Mouse (Mus musculus) brain, embryonic 14.5 days (tissue): ENCODE measurements around the gene Tcam1. TPM values are rescaled to one million over a fixed set of nuclear protein-coding genes. Genes with fewer than 3 reads are reported as not detected.
"Not testable (repeated sequence)": the region's sequence is repeated elsewhere in the genome, so short reads cannot be mapped to it uniquely, and the experiment has no call there.

ENCODE experiments used
- DNase-seq: peaks from one replicate; pipeline ENCODE4 v3.0.0-alpha.2; 2011; ENCODE audit warnings: low read depth
- CTCF ChIP-seq: fragments of 200-500 bp; IDR thresholded peaks from 2 replicates; pipeline ENCODE4 v1.5.1; 2012; ENCODE audit warnings: inconsistent platforms, mild to moderate bottlenecking, moderate library complexity, borderline replicate concordance; ENCODE audit not compliant: insufficient read depth, insufficient read length; ENCODE audit errors: extremely low read depth
- POLR2A ChIP-seq: fragments of 200-500 bp; IDR thresholded peaks from 2 replicates; pipeline ENCODE4 v1.6.1; 2012; ENCODE audit warnings: mild to moderate bottlenecking, inconsistent platforms, borderline replicate concordance; ENCODE audit not compliant: poor library complexity, insufficient read depth, insufficient read length, severe bottlenecking; ENCODE audit errors: extremely low read depth
- polyA plus RNA-seq: library from polyadenylated mRNA; depleted of rRNA; stranded (reverse); fragments of >200 nt; gene quantifications from 2 replicates; pipeline ENCODE4 v1.2.3, GENCODE M21; 2012; rRNA removed

The Tcam1 gene
- polyA plus RNA-seq, result 0.15 and 0.23 TPM in 2 replicates

- TF ChIP-seq CTCF (peak; percentile 79), POLR2A (no peak)
- peak; percentile 98 for DNase-seq
These were observed at the start of gene Tcam1 for GRCm38 (mm10) chr11:106276454-106276853. Tcam1 (plus strand) TSS chr11:106276672.

DNA sequence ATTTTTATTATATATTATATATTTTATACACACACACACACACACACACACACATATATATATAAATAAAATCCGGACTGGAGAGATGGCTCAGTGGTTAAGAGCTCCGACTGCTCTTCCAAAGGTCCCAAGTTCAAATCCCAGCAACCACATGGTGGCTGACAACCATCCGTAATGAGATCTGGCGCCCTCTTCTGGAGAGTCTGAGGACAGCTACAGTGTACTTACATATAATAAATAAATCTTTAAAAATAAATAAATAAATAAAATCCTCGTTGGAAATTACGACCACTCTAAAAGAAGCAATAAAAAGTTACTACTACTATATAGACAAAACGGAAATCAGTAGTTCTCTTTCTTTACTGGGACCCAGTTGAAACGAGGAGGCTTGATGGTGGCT, 42.5 kb upstream of the Tcam1 start:
- DNase-seq, result not testable (repeated sequence)

DNA sequence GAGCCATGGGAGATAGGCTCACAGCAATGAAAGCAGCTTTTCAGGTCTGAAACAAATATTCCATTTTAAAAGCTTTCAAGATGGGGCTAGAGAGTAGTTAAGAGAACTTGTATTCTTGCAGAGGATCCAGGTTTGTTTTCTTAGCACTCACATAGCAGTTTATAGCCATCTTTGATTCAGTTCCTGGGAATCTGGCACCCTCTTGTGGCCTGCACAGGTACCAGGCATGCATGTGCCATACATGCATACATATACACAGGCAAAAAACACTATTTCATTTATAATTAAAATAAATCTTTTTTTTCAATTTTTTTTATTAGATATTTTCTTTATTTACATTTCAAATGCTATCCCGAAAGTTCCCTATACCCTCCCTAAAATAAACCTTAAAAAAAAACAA, 29.6 kb upstream of the Tcam1 start:
- no peak for TF ChIP-seq POLR2A
- peak; percentile 40; the same call in 1 of the 2 replicates for TF ChIP-seq CTCF

DNA sequence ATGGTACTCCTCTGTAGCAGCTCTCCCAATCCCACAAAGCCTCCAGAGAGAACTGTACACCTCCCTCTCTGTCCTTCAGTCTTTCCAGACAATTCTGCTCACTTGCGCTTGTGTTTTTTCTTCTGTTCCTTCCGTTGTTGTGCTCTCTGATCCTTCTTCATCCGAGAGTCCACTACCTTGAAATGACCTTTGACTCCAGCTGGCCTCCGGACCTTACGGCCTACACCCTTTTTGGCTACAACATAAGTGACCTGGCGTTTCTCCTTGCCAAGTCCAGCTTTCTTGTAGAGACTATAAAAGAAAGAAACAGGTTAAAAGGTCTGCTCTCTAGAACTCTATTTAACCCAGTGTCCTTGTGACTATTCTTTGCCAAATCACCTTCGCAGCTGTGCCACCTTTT, 27.1 kb upstream of the Tcam1 start:
- DNase-seq, result no peak
- TF ChIP-seq CTCF (no peak), POLR2A (no peak)

More for the DNA sequence above, 29.6 kb upstream of the Tcam1 start:
- DNase-seq, result peak; percentile 21

- TF ChIP-seq POLR2A, result no peak
- TF ChIP-seq CTCF, result no peak
- DNase-seq, result no peak
These were observed 21.7 kb upstream of the Tcam1 start for GRCm38 (mm10) chr11:106254767-106255166.

DNA sequence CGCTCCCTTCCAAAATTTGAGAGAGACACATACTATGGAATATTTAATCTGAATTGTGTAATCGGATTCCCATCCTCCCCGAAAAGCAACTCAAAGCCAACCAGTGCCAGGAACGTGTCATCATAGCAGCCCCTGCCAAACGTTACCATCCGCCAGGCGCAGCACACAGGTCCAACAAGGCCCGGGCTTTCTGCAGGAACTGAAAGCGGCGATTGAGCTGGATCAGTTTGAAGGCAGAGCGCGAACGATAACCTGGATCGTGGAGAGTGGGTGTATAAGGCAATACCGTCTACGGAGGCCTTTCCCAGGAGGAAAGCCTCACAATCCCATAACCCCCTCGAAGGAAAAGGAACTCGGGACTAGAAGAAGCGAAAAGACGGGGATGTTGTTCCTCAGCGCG, 21.3 kb upstream of the Tcam1 start:
- no peak for TF ChIP-seq POLR2A
- no peak for TF ChIP-seq CTCF
- DNase-seq, result peak; percentile 11

DNA sequence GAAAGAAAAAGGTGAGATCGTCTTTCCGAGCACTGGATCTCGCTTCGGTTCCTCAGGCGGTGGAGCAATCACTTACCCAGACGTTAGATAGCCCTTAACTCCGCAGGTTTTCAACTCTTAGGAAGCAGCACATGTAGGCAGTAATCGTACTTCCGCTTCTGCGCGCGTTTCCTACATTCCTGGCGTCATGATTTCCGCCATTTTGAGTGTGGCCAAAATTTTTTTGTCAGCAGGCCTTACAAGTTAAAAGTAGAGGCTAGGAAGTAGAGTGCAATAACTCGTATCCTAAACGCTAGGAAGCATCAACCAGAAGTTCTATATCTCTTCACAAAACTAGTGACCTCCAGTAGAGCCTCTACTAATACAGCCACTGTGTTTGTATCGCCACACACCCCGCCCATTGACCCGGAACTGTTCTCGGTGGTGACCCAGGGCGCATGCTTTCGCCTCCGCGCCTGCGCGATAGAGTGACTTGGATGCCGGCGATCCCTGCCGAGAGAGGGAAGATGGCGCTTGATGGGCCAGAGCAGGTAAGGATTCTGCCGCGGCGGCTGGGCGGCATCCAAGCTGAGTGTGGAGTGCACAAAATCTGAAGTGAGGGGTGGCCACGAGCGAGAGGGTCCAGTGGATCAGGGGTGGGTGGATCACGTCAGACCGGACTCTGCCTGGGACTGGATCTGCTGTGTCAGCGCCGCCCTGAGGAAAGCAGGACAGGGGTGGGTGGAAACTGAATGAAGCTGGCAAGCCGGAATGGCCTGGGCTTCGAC, 20.6 kb upstream of the Tcam1 start, which contains the start of the genes Ftsj3 and Psmc5:
Gene Ftsj3, minus strand, starts transcription at position 395 of the 767 bp plus-strand sequence.
Gene Psmc5, plus strand, starts transcription at position 470 of the 767 bp plus-strand sequence.
- DNase-seq, result peak; percentile 98
- TF ChIP-seq POLR2A (peak; percentile 47; the same call in 1 of the 2 replicates), CTCF (no peak)

DNA sequence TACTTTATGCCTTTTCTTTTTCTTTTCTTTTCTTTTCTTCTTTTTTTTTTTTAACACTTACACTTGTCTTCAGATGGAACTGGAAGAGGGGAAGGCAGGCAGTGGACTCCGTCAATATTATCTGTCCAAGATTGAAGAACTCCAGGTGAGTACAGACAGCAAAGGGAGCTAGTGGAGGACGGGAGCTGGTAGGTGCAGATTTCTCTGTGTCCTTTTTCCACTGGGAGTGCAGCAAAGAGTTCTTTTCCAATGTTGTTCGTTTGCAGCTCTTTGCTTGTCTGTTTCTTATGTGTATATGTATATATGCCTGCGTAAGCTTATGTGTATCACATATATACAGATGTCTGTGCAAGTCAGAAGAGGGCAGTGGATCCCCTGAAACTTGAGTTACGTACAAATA, 19.7 kb upstream of the Tcam1 start:
- TF ChIP-seq POLR2A (no peak), CTCF (no peak)
- no peak for DNase-seq

GRCm38 (mm10) chr11:106260826-106261450, 15.5 kb upstream of the Tcam1 start:
- TF ChIP-seq CTCF (no peak), POLR2A (no peak)
- no peak for DNase-seq

DNA sequence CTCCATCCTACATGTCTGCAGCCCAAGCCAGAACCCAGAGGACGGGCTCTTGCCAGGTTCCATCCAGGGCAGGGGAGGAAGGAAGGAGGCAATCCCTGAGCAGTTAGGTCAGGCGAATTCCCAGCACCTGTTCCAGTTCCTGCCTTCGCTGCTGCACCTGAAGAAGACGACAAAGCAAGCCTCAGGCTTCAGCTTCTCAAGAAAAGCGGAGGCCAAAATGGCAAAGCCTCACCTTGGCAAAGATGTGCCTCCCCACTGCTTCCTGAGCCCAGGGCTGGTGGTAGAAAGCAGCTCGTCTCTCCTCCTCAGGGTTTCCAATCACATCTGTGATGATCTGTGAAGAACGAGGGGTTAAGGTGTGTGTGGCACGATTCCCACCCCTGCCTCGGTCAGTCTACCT, 12.5 kb upstream of the Tcam1 start:
- TF ChIP-seq POLR2A (no peak), CTCF (no peak)
- no peak for DNase-seq

DNA sequence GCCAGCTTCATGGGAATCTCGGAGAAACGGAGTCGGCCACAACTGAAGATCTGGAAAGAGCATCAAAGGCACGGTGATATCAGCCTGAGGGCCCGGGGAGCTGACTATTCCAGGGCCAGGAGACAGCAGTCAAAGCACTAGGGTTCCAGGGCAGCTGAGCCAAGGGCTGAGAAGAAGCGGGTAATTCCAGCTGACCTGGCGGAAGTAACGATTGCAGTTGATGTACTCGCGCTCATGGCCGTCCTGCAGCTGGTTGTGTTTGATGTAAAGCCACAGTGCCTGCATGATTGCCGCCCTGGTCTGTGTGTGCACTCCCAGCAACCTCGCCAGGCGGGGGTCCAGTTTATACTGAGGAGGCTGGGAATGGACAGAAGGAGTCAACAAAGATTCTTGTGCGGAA, 11.5 kb upstream of the Tcam1 start:
- DNase-seq, result no peak
- no peak for TF ChIP-seq CTCF
- no peak for TF ChIP-seq POLR2A

- no peak for DNase-seq
These were observed 10.9 kb upstream of the Tcam1 start for GRCm38 (mm10) chr11:106265570-106265969.

DNA sequence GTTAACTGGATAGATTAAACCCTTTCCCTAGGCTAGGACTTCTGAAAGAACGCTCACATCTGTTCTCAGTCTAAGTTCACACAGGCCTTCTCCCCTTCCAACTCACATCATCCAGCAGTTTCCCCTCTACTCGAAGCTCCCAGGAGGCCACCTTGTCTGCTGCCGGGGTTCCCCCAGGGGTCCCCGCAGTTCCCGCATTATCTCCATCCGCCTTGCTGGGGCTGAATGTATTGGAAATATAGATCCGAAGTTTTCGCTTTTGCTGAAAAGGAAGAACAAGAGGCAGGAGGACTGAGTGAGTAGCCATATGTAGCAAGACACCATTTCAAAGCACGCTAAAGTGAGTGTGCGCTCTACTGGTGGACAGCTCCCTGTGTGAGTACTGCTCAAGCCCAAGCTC, 10.0 kb upstream of the Tcam1 start:
- TF ChIP-seq POLR2A (no peak), CTCF (no peak)
- no peak for DNase-seq

More at GRCm38 (mm10) chr11:106265570-106265969, 10.9 kb upstream of the Tcam1 start:
- TF ChIP-seq POLR2A, result no peak
- no peak for TF ChIP-seq CTCF
